Mouse (Mus musculus): ENCODE measurements around the gene Cdc42. TPM values are rescaled to one million over a fixed set of nuclear protein-coding genes. Genes with fewer than 3 reads are reported as not detected.

Cdc42 gene
- polyA plus RNA-seq (2012; rRNA removed) = 8.3 and 11.2 TPM in 2 replicates

GRCm38 (mm10) chr4:137357517-137358254 lies at the start of gene Cdc42:
Cdc42 (minus strand) TSS chr4:137357720.

DNA sequence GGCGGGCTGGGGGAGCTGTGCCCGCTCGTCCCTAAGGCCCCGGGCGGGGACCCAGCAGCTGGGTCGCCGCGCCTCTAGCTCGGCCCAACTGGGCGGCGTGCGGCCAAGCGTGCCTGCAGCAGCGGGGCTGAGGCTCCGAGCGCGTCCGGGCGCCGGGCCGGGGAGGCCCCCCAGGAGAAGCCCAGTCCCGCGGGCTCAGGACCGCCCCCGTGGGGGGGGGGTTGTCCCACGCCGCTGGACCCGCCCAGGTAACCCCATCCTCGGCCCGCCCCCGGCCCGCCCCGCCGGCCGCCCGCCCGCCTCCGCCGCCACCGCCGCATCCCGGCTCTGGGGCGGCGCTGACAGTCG lies 80.4 kb downstream of the Cdc42 start, which contains the start of gene Wnt4:
Gene Wnt4, plus strand, starts transcription at position 324 of the 348 bp plus-strand sequence.

Other genes starting within 250 kb of the Cdc42 start
- 9.6 and 13.1 TPM in 2 replicates for gene Wnt4, start 80.2 kb downstream of the Cdc42 start, polyA plus RNA-seq (2012; rRNA removed)
- not detected in 2 replicates for gene Cela3a, start 52.1 kb upstream of the Cdc42 start, polyA plus RNA-seq (2012; rRNA removed)
- 0.79 and 0.88 TPM in 2 replicates for gene Cela3b, start 72.8 kb upstream of the Cdc42 start, polyA plus RNA-seq (2012; rRNA removed)
- not detected in 2 replicates for gene 1700013G24Rik, start 95.6 kb upstream of the Cdc42 start, polyA plus RNA-seq (2012; rRNA removed)
- 60.9 and 62.5 TPM in 2 replicates for gene Hspg2, start 111.0 kb upstream of the Cdc42 start, polyA plus RNA-seq (2012; rRNA removed)
- gene Ldlrad2, start 216.8 kb upstream of the Cdc42 start, polyA plus RNA-seq (2012; rRNA removed) = not detected in 2 replicates
- gene Usp48, start 236.0 kb upstream of the Cdc42 start, polyA plus RNA-seq (2012; rRNA removed) = 15.7 and 21.1 TPM in 2 replicates